Mouse (Mus musculus) heart, adult 18-20 months (tissue): ENCODE data around the gene Arih1. TPM values are rescaled to one million over a fixed set of nuclear protein-coding genes. Genes with fewer than 3 reads are reported as not detected.

ENCODE experiments used
- DNase-seq, 2 experiments: peaks; one replicate each; pipeline ENCODE4 v3.0.0; 2021 to 2022; ENCODE audit warnings: mixed read lengths in 1 of 2
- long read RNA-seq, 2 experiments: library from polyadenylated mRNA; stranded (forward); transcript quantifications; one replicate each; pipeline ENCODE4 v2.0.0; 2021
- total RNA-seq, 2 experiments: library from RNA; stranded (reverse); gene quantifications; 2 replicates each; pipeline ENCODE4 v1.2.3; 2021

The Arih1 gene
- total RNA-seq, result 10 to 100 TPM; 79.2 to 94.4 TPM
- long read RNA-seq, experiment 1, full-length matches to known transcripts, result 12 of 39 reads
- long read RNA-seq, experiment 1, partial matches to known transcripts, result 1 of 39 reads
- long read RNA-seq, experiment 1, other reads (novel, unspliced or antisense), result 26 of 39 reads
- long read RNA-seq, experiment 2, full-length matches to known transcripts, result 7 of 18 reads
- long read RNA-seq, experiment 2, partial matches to known transcripts, result 1 of 18 reads
- long read RNA-seq, experiment 2, other reads (novel, unspliced or antisense), result 10 of 18 reads

GRCm38 (mm10) chr9:59486549-59487065 lies at the start of gene Arih1:
Gene Arih1 (minus strand): TSS chr9:59486618.
- peak; percentile 98 to 99 for DNase-seq

GRCm38 (mm10) chr9:59533889-59534288 lies 47.5 kb upstream of the Arih1 start:
- peak; percentile 63 to 78 for DNase-seq

DNA sequence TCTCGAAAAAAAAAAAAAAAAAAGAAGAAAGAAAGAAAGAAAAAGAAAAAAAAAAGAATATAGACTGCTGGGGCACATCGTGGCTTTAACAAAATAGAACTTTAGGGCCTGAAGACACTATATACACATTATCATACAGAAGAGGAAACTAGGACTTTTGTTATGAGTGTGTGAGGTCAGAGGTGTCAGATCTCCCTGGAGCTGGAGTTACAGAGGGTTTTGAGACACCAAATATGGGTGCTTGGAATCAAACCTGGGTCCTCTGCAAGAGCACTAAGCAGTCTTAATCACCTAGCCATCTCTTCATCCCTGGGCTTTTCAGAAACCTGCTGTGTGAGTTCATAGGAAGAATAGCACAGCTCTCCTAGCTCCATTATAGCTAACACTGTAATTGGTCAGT lies 47.0 kb upstream of the Arih1 start:
- no peak for DNase-seq

DNA sequence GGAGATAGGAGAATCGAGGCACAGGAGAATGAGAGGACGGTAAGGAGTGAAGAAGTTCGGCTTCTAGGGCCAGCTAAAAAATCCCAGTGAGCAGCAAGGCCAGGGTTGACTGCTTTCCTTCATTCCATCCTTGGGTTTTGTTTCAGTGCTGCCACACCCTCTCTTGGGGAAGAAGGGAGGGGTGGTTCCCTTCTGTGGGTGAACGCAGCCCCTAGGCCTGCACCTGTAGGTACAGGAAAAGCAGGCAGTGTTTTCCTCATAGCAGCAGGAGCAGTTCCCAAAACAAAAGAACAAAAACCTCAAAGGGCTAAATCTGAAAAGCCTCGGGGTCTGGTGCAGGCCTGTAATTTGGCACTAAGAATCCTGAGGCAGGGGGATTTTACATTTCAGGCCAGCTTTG lies 45.2 kb upstream of the Arih1 start:
- DNase-seq, result no peak

DNA sequence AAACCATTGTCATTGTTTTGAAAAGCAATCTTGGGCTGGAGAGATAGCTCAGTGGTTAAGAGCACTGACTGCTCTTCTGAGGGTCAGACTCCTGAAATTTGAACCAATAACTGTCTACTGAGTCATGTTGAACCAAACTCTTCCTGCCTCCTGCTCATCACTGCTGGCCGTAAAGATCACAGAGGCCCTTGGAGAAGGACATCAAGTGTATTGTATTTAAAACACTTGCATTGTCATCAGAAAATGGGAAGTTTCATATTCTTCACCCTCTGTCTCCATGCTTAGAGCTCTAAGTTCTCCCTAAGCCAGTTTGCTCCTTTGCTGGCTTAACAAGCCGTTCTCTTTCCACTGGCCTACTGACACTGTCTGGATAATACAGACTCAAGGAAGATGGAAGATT lies 41.9 kb upstream of the Arih1 start:
- DNase-seq, result no peak

GRCm38 (mm10) chr9:59527580-59527979 lies 41.2 kb upstream of the Arih1 start:
- no peak for DNase-seq

GRCm38 (mm10) chr9:59526727-59527126 lies 40.3 kb upstream of the Arih1 start:
- no peak for DNase-seq

DNA sequence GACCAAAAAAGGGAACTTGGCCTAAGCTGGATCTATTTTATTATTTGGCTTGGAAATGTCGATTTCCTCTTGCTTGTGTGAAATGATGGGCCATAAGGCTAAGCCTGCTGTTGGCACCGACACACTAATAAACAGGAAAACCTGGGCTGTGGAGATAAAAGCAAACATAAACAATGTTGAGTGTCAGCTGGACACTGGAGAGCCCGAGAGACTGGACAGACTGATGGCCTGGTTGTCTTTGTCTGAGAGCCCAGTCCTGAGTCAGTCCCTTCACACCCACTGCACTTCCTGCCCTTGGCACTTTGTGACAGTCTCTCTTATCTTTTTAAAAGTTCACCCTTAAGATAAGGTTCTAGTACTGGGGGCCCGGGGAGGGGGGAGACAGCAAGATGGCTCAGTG lies 36.5 kb upstream of the Arih1 start:
- peak in 1 of 2 experiments; percentile 52 for DNase-seq

DNA sequence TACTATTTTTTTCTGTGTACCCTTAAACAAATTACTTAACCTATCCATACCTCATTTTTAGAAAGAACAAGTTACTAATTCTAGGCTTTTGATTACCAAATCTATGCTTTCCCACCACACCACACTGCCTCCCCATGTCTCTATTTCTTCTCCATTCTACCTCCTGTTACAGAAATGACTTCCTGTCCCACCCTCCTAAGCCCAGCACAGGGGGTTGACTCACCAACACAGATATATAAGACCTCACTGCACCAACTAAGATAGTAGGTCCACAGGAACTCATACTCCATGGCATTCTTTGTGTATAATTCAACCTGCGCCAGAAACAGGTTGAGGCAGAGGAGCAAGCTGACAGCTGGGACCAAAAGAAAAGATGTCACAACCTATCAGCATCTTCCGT lies 33.0 kb upstream of the Arih1 start:
- no peak for DNase-seq

DNA sequence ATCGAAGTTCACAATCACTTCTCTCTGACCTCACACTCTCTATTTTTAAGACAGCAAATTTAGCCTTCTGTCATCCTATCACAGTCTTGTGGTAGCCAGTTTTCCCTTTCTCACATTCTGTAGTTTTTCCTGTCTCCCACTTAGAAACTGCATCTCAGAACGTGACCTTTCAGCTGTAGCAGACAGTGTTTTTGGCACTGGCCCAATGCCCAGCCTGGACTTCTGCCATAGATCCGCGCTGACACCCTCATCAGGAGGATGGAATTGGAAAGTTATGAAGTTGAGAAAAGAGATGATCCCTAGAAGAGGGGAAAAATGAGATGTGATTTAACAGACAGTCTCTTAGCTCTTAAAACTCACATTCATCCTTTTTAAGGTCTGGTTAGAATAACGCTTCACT lies 32.6 kb upstream of the Arih1 start:
- DNase-seq, result peak; percentile 33 to 57

- DNase-seq, result peak in 1 of 2 experiments; percentile 6
Observed at GRCm38 (mm10) chr9:59517127-59517526, 30.7 kb upstream of the Arih1 start.

- DNase-seq, result peak in 1 of 2 experiments; percentile 50
Observed at GRCm38 (mm10) chr9:59515069-59515468, 28.7 kb upstream of the Arih1 start.

- DNase-seq, result no peak
Observed at GRCm38 (mm10) chr9:59512381-59512780, 26.0 kb upstream of the Arih1 start.

- no peak for DNase-seq
Observed at GRCm38 (mm10) chr9:59508146-59508545, 21.7 kb upstream of the Arih1 start.

DNA sequence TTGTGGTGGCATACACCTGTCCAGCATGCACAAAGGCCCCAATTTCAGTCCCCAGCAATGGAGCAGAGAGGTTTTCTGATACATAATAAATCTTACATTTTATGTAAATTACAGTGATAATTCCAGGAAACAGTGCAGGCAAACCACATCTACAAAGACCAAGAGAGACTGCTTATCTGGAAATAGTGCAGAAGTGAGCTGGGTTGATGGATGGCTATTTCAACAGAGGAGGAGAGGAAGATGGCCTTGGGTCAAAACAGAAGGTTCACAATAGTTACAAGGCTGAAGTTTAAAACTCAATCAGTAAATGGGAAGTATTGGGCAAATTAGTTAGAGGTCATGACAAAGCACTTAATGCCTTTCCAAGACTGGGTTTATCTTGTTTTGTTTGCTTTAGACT lies 913 bp upstream of the Arih1 start:
- no peak for DNase-seq

GRCm38 (mm10) chr9:59486076-59486518 lies 321 bp downstream of the Arih1 start:
- DNase-seq, result no peak

DNA sequence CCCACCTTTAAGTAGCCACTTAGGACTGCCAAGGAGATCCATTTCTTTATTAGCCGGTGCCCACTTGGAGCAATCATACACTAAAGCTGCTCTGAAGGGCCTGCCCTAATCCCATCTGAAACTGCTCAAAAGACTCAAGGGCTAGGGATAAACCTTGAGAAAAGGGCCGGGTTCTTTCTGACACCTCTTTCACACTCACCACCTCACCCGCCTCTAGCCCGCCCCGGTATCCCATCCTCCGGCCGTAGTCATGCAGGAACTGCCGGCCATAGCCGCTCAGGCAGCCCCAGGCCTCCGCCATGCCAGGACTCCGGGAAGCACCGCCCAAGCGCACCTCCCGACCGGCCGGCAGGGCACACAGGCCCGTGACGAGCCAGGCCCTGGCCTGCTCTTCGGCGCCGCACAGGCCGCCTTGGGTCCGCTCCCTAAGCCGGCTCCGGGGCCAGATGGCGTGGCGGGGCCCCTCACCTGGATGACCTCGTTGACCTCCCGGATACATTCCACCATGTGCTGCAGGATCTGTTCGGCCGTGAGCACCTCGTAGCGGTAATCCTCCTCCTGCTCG lies 825 bp downstream of the Arih1 start:
- peak; percentile 75 for DNase-seq

GRCm38 (mm10) chr9:59484760-59485159 lies 1.7 kb downstream of the Arih1 start:
- DNase-seq, result no peak

DNA sequence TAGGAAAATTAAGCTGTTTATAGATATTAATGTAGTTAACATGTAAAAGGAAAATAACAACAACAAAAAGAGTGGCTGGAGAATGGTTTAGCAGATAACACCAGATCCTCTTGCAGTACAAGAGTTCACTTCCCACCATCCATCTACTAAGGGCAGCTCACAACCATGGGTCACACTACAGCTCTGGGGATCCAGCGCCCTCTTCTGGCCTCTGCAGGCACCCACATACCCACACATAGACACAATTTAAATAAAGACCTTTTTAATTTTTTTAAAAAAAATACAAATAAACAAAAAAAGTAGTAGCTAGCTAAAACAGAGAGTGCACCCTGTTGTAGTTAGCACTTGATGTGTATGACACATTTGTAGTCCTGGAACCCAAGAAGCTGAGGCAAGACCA lies 4.0 kb downstream of the Arih1 start:
- peak; percentile 19 to 46 for DNase-seq

DNA sequence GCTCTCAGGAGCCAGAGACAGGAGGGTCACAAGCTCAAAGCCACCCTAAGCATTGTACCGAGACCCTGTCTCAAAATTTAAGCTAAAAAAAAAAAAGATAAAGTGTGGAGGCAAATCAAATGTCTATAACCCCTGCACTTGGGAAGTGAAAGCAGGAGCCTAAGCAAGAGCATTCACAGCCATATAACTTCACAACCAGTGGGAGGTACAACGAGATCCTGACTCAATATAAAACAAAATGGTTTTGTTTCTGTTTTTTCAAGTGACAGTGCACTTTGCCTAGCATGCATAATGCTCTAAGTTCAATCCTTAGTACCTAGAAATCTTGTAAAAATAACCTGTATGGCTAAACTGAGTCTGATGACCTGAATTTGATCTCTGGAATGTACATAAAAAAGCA lies 9.8 kb downstream of the Arih1 start:
- no peak for DNase-seq

DNA sequence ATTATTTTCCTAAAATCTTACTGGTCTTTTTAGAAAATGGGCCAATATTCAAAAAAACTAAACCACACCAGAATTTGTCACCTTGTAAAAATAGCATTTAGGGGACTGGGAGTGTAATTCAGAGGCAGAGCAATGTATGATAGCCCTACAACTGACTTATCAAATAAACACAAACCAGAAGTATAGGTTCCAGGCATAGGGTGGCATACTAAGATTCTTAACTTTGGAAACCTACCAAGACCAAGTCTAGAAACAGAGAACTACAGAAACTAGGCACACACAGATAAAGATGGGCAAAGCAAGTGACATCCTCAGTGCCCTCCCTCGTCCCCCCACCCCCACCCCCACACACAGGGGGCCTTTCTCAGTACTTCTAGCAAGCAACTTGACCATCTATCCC lies 11.6 kb downstream of the Arih1 start:
- DNase-seq, result no peak

DNA sequence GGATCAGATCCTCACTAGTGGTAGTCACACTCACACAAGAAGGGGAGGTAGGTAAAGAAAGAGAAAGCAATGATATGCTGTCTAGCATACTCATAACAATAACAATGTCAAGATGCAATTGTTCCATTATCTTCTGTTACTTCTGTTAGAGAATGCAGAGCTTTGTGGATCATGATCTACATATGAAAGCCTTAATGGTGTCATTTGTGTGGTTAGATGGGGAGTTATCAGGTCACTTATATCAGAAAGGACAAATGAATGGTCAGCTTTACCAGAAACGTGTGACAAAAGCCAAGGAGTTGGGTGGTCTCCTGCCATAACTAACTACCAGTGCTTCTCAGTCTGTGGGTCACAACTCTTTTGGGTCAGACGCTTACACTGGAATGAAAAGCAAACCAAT lies 13.2 kb downstream of the Arih1 start:
- DNase-seq, result no peak

- DNase-seq, result no peak
Observed at GRCm38 (mm10) chr9:59469446-59469845, 17.0 kb downstream of the Arih1 start.

DNA sequence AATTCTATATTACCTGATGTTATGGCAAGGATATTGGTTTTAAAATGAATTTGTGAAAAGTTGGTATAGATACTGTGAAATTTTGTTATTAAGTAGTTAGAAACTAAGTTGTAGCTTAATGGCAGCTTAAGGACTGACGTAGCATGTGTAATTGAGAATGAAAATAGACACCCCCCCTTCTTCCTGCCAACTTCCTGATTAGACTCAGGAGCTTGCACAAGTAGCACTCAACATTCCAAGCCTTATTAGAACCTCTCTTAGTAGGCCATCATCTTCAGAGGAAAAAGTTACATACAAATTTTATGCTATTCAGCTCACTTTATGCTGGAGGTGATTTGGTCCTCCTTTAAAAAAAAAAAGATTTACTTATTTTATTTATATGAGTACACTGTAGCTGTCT lies 22.1 kb downstream of the Arih1 start:
- no peak for DNase-seq
